Mouse (Mus musculus) E14TG2a.4 (cell line): ENCODE results near the gene Tmod4.

ENCODE experiments used
- CTCF ChIP-seq: conservative IDR thresholded peaks from 2 replicates; pipeline ENCODE4 v1.5.1; 2014; ENCODE audit warnings: low read length
- NANOG ChIP-seq: IDR thresholded peaks from 2 replicates; pipeline ENCODE4 v1.6.1; 2014; ENCODE audit warnings: borderline replicate concordance, low read length, mixed read lengths

GRCm38 (mm10) chr3:95171105-95171504 lies 46.8 kb downstream of the Tmod4 start:
- TF ChIP-seq NANOG (no peak), CTCF (no peak)
